Mouse (Mus musculus) monocyte, adult 2 months (primary cell): ENCODE measurements around the gene 1700029P11Rik.
"Not testable (repeated sequence)": the region's sequence is repeated elsewhere in the genome, so short reads cannot be mapped to it uniquely, and the experiment has no call there.

Experiments used
- DNase-seq, 2 experiments: peaks; one replicate each; pipeline ENCODE4 v3.0.0; 2022; ENCODE audit warnings: low spot score in 2 of 2, low read depth in 1 of 2

Gene 1700029P11Rik

DNA sequence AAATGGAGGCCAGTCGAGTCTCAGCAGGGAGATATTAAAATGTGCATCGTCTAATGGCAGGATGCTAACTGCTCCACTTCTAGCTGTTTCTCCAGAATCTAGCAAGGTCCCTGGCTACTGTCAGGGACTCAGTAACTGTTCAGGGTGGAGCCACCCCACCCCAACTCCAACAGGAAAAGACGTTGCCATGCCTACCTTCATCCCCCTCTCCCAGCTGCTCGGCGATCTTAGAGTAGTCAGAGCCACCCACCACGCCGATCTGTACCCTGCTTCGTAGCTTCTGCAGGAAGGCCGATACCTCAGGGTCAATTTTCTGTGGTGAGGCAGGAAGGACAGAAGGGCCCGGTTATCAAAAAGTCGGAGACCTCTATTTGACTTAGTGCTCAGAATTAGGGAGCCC is 22.7 kb upstream of the 1700029P11Rik start:
- DNase-seq = no peak

DNA sequence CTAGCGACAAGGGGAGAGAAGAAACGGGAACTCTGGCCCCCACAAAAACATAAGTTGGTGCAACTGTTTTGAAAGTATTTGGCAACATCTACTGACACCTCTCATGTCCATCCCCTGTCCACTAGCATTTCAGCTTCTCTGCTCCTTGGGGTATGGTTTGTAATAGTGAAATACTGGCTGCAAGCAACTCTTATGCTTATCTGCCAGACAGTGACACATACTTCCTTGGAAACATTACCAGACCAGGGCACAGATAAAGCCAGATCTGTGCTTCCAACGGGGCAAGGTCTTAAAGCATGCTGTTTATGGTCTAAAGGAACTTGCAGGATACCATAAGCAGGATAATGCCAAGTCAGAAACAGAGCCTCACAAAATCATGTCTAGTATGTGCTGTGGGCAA is 21.4 kb upstream of the 1700029P11Rik start:
- DNase-seq = no peak

DNA sequence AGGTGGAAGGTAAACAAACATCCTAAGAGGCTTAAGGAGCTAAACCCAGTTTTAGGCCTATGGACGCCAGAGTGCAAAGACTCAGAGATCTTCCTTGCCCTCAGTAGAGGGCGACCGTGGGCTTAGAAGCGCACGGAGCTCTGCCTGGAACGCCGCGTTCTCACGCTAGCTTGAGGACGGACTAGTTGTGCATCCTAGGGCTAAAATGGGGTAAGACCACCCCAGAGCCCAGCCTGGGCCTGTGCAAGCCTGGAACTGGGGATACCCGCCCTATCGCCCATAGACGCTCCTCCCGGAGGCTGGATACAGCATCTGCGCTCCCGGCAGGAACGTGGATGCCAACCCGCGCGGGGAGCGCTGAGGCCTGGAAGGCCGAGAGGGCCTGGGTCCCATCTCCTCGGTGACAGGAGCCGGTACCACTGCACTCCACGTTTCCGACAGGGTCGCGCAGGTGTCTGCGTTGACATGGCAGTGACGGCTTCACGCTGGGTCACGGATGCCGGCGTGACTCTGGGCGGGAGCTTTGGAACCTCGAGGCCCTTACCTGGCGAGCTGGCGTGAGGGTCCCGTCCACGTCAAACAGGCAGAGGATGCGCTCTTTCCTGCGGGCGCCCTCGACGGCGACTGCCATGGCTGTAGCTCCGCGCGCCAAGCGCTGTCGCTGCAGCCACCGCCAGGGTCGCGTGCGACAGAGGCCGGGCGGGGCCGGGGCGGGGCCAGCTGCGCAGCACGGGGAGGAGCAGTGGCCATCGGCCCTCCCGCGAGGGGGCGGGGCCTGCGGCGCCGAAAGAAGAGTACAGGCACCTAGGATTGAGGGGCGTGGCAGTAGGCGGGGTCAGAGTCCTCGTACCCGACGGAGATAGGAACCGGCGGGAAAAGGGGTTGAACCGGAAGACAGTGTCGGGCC is 19.9 kb upstream of the 1700029P11Rik start, which contains the start of gene Pmm1:
Pmm1 (minus strand) TSS at position 760 of the 907 bp plus-strand sequence.
- DNase-seq = peak; percentile 93 to 96

DNA sequence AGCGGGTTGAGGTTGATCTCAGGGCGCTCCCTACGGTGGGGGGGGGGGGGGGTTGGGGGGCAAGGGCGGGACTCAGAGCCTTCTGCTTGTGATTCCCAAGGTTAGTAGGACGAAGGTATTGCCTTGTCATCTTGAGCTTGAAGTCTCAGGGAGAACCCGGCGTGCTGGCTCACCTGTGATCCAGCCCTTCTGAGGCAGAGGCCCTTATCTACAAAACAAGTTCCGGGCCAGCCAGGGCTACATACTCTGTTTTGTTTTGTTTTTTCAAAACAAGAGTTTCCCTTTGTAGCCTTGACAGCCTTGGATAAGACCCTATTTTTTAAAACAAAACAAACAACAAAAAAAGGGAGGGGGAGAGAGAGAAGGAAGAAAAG is 19.3 kb upstream of the 1700029P11Rik start:
- no peak for DNase-seq

DNA sequence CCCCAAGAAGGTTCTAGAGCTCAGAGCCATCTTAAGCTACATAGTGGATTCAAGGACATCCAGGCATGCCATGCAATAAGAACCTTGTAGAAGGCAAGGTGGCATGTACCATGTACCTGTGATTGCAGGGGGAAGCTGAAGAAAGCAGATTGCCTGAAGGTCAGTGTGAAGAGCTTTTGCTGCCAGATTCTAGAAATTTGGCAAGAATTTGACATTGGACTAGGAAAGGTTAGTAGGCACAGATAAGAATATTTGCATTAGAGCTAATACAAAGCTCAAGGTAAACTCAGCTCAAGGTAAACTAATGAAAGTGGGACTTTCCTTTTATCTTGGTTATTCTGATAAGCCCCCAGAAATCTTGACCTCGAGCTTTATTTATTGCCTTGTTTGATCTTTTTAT is 16.1 kb upstream of the 1700029P11Rik start:
- no peak for DNase-seq

DNA sequence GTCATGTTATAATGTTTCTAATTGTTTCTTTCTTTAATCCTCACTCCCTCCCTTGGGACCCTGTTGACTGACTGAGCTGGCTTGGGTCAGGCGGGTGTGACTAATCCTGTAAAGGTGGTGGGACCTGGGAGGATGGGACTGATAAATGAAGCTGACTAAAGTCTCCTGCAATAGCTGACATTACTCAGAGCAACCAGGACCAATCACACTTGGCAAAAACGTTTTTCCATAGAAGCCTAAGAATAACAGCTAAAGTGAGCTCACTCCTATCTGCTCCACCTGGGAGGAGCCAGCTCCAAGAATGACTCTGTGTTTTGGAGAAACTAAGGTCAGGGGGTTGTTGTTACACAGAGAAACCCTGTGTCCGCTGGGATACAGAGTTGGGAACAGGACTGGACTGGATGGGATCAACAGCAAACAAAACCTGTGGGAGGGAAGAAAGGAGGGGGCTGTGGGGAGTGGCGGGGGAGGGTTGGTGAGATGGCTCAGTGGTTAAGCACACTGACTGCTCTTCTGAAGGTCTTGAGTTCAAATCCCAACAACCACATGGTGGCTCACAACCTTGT is 15.3 kb upstream of the 1700029P11Rik start:
- no peak for DNase-seq

DNA sequence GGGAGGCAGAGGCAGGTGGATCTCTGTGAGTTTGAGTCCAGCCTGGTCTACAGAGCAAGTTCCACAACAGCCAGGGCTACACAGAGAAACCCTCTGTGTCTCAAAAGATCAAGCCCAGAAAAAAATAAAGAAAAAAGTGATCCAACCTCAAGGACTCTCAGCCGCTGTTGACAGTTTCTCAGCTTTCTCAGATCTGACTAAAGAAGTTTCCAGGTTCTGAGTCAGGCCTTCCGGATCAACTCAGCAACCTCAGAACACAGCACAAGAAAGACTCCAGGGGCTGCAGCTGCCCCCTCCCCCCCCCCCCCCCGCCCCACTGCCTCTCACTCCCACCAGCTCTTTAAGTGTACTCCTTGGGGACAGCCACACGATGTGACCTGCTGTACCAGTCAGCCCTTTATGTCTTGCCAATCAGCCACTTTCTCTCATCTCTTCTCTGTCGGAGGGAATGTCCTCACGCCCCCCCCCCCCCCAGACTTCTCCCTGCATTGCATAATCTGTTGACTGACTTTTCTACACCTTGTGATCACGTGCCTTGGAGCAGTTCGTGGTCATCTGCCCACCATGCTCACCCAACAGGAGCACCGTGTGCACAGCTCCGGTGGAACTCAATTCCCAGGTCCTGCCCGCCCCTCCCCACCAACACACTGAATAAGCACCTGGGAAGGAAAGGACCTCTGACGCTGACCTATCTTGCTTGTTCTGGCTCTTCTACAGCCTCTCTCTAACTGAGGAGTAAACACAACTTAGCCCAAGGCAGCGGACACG is 14.1 kb upstream of the 1700029P11Rik start:
- DNase-seq = no peak

DNA sequence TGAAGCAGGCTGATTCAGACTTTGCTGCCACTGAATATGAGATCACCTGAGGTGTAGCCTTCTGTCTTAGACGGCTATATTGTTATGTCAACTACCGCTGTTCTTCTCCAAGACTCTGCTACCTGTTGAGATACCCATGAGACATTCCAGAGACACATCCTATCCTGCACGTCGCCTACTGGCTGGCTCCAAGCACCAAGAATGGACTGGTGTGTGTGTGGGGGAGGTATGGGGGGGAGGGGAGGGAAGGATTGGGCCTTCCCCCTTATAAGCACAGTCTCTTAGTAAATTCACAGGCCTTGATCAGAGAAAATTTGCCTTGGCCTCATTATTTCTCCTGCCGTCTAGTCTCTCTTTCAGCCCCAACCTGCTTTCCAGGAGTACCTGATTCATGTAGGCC is 12.5 kb upstream of the 1700029P11Rik start:
- DNase-seq = no peak

DNA sequence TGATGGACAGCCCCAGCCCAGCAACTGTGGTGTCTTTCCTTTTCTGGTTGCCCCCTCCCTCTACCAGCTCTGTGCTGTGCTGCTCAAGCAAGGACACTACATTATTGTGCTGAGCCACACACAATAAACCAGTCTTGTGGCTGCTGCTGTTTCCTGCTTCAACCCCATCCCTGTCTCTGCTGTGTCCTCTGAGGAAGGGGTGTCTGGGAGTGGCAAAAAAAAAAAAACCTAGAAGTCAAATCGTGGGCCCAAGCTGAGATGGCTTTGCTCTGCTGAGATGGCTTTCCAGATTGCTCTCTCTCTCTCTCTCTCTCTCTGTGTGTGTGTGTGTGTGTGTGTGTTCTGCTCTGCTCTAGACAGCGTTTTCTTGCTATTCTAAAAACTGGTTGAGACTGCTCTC is 11.9 kb upstream of the 1700029P11Rik start:
- DNase-seq = no peak

DNA sequence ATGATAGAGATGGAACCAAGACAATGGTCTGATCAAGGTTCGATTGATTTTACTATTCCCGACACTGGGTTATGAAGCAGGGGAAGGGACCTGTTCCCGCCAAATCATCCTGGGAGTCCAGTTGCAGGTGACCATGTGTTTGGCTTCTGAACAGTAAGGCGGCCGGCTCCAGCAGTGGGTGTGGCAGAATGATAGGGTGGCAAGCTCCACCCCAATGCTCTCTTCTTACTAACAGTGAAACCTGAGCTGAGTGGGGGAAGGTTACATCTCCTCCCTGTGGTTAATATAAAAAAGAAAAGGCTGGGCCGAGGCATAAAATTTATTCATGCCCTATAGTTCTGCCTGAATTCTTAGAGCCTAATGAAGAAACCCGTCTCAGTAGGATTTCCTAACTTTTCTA is 11.2 kb upstream of the 1700029P11Rik start:
- no peak for DNase-seq

DNA sequence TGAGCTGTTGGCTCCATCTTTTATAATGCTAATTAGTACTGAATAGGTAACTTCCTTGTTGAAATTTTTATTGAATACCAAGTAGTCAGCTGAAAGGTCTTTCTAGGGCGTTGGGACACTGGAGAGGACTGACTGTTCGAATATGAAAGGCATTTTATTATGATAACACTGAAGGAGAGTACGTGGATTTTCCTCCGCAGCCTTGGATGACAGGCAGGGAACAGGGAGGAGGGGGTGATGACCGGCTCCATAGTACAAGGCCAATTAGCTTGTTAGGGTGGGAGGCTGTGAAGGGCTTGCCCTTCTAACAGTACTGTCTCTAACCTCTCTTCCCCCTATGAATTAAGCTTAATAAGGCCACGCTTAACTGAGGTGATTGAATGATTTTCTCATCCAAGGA is 10.7 kb upstream of the 1700029P11Rik start:
- DNase-seq = not testable (repeated sequence)

DNA sequence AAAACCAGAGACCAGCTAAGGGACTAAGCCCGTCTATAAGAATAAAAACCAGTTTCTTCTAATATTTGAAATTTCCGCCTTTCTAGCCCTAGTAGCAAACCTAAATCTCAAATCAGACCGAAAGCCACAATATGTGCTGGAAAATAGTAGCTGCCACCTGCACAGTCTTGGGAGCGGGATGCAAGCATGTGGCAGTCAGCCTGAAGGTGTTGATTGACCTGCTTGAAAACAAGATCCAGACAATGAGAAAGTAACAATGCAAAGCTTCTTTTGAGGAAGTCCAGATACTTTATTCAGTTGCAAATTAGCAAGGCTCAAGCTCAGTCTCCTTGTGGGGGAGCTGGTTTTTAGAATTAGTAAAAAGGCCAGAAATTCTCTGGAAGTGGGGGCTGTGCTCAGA is 9.8 kb upstream of the 1700029P11Rik start:
- not testable (repeated sequence) for DNase-seq

DNA sequence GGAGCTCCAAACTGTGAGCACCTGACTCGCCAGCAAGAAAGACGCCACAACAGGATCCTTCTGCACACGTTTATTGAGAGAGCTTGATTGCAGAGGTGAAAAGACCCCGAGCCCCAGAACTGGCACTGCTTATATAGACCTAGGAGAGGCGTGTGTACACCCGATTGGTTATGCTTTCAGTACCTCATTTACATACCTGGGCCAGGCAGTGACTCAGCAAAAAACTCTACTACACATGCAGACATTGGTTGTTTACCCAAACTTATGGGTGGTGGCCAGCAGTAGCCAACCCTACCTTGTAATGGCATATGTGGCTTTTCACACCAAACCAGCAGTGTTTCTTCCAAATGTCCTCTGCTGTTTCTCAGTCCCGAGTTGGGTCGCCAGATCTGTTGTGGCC is 5.2 kb upstream of the 1700029P11Rik start:
- DNase-seq = not testable (repeated sequence)

DNA sequence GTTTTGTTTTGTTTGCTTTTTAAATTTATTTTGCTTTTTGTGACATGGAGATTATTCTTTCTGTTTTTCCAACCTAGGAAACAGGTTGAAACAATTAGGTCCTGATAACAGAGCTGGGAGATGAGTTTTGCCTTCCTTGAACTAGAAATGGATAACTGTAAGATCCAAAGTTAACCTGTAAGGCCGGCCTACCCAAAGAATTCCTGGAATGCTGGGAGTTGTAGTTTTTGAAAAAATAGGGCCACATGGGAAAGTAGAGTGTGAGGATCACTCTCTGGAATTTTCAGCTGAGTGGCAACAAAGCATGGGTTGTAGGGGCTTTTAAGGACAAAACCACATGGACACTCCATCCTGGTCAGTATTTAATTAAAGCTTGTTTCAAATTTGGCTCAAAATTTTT is 1.8 kb downstream of the 1700029P11Rik start:
- DNase-seq = no peak

DNA sequence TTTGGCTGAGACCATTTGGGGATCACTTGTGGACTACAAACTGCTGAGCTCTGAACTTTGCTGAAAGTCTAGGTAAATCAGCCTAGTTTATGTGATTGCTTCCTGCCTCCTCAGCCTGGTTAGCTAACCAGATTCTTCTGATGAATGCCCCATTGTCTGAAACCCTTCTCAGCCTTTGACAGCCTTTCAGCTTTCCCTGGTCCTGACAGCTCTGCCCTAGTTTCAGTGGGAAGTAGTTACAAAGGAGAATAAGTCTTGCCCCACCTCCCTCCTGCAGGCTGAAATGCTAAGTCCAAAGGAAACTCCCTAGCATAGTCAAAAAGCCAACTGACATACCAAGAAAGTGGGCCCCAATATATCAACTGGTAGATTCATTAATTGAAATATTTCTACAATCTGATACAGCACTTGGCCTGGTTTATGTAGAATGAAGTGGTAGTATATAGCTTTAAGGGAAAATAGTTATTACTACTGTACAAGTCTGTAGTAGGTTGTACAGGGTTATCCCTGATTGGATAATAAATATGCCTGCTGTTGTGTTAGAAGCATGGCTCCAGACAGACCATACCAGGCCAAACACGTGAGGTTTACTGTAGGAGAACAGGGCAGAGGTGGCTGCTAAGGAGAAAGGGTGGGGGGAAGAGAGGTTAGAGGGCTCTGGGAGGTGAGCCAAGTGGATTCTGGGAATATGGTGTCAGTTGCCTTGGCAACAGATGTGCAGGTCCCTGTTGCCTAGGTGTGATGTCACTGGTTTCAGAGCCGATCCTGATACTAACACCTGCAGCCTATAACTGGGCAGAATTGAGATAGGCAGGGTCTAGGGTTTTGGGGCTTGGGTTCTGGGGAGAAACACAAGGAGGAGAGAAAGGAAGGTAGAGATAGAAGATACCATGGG is 5.2 kb downstream of the 1700029P11Rik start:
- DNase-seq = no peak

DNA sequence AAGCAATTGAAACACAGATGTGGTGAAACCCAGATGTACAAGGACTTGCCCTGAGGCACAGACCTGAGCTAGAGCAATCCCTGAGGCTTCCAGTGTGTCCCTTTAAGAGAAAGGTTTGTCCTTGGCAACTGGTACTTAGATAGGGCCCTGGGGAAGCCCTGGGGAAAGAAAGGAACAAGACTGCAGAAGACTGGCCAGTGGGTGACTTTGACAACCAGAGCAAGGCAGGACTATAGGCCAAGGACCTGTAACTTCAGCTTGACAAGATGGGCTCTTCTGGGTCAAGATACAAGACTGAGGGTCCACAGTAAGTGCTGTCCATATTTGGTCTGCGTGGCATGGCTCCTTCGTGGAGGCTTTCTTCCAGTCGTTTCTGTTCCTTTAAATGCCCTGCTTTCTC is 7.3 kb downstream of the 1700029P11Rik start, which contains the start of gene Xrcc6:
Xrcc6 (plus strand) TSS at position 190 of the 400 bp plus-strand sequence.
- no peak for DNase-seq

DNA sequence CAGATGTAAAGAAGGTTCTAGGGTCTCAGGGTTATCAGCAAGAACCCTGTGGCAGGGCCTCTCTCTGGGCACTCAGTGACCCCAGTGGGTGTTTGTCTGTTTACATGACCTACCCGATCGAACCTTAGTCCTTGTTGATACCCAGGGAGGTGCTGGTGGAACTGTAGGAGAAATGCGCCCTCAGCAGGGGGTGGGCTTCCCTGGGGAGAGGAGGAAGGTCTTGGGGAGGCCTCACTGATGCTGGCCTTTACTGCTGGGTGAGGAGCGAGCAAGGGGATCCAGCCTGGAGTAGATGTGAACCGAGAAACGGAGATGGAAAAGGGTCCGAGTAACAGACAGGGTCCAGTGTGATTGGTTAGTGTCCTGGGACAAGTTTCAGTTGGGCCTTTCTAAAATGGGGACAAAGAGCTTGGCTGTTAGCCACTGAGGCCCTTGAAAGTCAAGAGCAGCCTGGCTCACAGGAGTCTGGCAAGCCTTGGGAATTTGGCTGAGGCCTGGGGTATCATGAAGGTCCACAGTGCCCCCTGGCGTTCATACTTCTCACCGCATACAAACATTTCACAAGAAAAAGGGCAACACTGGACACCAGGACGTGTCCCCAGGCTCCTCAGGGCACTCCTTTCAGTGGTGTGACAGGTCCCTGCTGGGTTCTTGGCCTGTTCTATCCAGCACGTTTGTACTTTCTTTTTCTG is 9.2 kb downstream of the 1700029P11Rik start:
- peak; percentile 28 to 56 for DNase-seq

DNA sequence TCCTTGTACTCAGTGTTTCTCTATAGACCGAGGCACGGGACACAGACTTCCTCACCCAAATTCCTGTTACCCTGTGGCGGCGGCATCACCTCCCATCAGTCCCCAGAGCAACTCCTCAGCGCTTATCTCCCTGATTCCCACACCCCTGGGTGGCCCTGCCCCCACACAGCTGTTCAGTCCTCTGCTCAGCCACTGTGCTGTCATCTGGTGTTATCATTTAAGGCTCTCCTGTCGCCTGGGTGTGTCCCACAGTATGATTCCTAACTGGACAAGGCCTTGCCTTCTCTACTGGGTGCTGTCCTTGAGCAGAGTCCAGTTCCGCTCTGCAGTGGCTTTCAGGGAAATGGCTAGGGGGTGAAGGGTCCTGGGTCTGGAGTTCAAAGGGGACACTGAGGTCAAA is 10.2 kb downstream of the 1700029P11Rik start:
- DNase-seq = no peak

DNA sequence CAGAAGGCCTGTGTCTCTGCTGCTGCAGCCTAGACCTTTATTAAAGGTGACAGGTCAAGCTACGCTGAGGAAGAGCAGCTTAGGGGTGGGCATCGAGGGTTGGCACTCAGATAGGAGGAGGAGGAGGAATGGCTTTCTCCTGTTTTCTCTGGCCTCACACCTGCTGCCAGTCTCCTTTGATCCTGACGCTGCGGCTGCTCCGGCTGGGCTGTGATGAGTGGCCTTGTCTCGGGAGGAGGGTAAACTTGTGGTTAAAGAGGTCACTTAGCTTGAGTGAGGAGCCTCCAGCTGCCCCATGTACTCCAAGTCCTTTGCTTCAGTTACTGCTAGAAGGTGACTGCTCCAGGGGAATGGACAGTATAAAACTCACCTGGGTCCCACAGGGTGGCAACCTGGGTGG is 13.7 kb downstream of the 1700029P11Rik start:
- no peak for DNase-seq

DNA sequence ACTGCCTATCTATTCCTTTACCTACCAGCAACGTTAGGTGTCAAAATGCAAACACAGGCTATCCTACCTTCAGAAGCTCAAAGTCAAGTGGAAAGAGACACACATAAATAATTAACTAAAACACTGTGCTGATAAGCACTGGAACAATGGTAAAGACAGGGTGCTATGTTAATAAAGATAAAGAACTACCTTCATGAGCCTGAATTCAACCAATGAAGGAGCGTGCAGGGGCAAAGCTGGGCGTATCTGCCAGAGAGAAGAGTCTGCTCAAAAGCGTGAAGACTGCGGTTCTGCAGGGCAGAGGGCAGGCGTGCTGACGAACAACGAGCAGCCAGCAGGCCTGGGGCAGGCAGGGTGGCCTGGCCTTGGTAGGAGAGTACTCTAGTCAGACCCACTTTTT is 23.9 kb downstream of the 1700029P11Rik start:
- DNase-seq = no peak
